Mouse (Mus musculus) neural tube, embryonic 11.5 days (tissue): ENCODE measurements at regions not wholly inside any gene's neighbourhood (a gene's known extent, or its start where the extent isn't known, plus 50 kb on each side); places are given as distances from the start of the nearest gene placed in this dataset.
"Not testable (repeated sequence)": the region's sequence is repeated elsewhere in the genome, so short reads cannot be mapped to it uniquely, and the experiment has no call there.

ENCODE experiments used
- ATAC-seq: fragments of 200-750 bp; cut with Nextera tagmentation; 2 replicates; pipeline ENCODE4 v1.8.0; 2017; ENCODE audit warnings: moderate number of reproducible peaks, mild to moderate bottlenecking, moderate TSS enrichment, moderate library complexity; ENCODE audit not compliant: insufficient read depth, low FRiP score, low TSS enrichment
- DNase-seq: peaks from one replicate; pipeline ENCODE4 v3.0.0-alpha.2; 2015; ENCODE audit warnings: low spot score
- H3K27ac ChIP-seq: fragments of 300-500 bp; sonication (generic); 2 replicates; pipeline ENCODE4 v1.5.1; 2014; ENCODE audit warnings: low read depth, mild to moderate bottlenecking, low read length
- H3K27me3 ChIP-seq: fragments of 300-500 bp; sonication (generic); 2 replicates; pipeline ENCODE4 v1.6.1; 2014; ENCODE audit warnings: mild to moderate bottlenecking, low read length, mixed read lengths; ENCODE audit not compliant: control insufficient read depth, insufficient read depth
- H3K36me3 ChIP-seq: fragments of 300-500 bp; sonication (generic); 2 replicates; pipeline ENCODE4 v1.6.1; 2014; ENCODE audit warnings: mild to moderate bottlenecking, low read length, moderate library complexity, mixed read lengths; ENCODE audit not compliant: control insufficient read depth, insufficient read depth
- H3K4me1 ChIP-seq: fragments of 300-500 bp; sonication (generic); 2 replicates; pipeline ENCODE4 v1.6.1; 2014; ENCODE audit warnings: low read length, mixed read lengths; ENCODE audit not compliant: control insufficient read depth, insufficient read depth
- H3K4me2 ChIP-seq: fragments of 300-500 bp; sonication (generic); 2 replicates; pipeline ENCODE4 v1.6.1; 2014; ENCODE audit warnings: low read depth, mild to moderate bottlenecking, moderate library complexity
- H3K4me3 ChIP-seq: fragments of 300-500 bp; sonication (generic); 2 replicates; pipeline ENCODE4 v1.5.1; 2014; ENCODE audit warnings: low read depth, low read length
- H3K9ac ChIP-seq: fragments of 300-500 bp; sonication (generic); 2 replicates; pipeline ENCODE4 v1.6.1; 2014; ENCODE audit warnings: mild to moderate bottlenecking, low read length
- H3K9me3 ChIP-seq: fragments of 300-500 bp; sonication (generic); 2 replicates; pipeline ENCODE4 v1.6.1; 2016; ENCODE audit warnings: low read length; ENCODE audit not compliant: control insufficient read depth
- WGBS: fragments of 180-500 bp; shearing (Covaris S2); extraction: QIAGEN DNeasy Blood & Tissue Kit; methylation state at CpG from one replicate; pipeline ENCODE4 v1.1.7; 2014; 5-methylcytosine and 5-hydroxymethylcytosine counted together

DNA sequence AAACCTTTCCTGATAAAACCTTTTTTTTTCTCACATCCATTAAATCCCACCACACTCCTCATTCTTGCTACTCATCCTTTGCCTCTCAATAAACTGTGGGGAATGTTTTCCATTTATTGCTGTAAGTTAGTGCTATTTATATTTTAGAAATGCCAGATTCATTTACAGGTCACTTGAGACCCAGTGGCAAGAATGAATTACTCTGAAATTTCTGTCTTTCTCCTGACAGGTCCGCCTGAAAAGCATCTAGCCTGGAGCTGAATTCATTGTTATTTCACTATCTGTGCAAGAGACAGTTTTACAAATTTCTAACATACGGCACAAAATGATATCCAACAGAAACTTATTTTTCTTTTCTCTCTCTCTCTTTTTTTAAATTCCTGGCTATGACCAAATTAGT, 570.6 kb upstream of the Akr1e1 start:
- Histone ChIP-seq H3K9ac (no peak overlapping the region), H3K4me2 (no peak overlapping the region), H3K9me3 (no peaks in the 10 kb centered on the region), H3K4me3 (no peak overlapping the region), H3K27ac (no peak overlapping the region), H3K27me3 (no peaks in the 10 kb centered on the region), H3K36me3 (no peaks in the 10 kb centered on the region), H3K4me1 (no peaks in the 10 kb centered on the region)
- DNase-seq (no peak), ATAC-seq (no peak)
- WGBS = 71% methylated on average over 2 of the region's 2 CpGs

DNA sequence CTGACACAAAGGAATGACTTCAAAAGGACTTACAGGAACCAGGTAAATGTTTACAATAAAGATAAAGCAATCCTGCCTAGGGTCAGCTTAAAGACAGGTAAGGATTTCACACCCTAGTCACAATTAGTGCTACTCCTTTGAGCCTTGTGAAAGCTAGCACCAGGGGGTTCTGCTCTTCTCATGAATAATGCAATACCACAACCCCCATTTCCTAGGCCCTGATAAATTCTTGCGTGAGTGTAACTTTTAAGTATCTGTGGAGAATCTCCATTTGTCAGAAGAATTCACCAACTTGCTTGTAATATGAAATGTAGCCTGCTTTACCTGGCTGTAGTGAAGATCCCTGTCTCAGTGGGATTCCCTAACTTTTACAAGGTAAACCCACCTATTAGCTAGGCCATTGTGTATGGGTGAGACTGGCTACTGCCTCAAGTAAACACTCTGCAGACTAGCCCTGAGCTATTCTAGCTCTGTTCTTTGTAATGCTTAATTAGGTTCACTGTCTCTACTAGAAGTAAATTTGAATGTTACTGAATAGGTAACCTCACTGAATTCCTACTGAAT, 576.3 kb upstream of the Akr1e1 start:
- DNase-seq, H3K36me3 ChIP-seq, H3K27ac ChIP-seq, H3K9ac ChIP-seq, H3K9me3 ChIP-seq, H3K4me2 ChIP-seq, H3K4me1 ChIP-seq, H3K27me3 ChIP-seq, ATAC-seq, H3K4me3 ChIP-seq: not testable (repeated sequence)
- WGBS = 37% methylated on average over 1 of the region's 1 CpGs

DNA sequence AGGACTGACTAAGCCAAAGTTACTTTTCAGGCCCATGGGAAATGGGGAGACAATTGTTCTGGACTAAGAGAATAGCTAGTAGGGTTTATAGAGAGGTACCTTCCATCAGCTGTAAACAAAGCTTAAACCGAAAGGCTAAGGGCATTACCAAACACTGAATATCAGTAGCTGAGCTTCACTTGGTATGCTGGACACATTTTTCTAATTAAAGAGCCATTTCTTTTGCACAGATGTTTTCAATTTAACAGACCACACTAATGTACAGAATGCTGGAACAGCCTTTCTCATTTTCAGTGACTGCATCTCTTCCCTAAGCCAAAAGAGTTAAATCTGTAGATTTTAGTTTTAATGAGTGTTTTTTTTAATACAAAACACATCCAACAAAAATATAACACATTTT, 593.8 kb upstream of the Akr1e1 start:
- Histone ChIP-seq H3K27ac (no peak overlapping the region), H3K36me3 (no peaks in the 10 kb centered on the region), H3K4me2 (no peak overlapping the region), H3K9me3 (no peaks in the 10 kb centered on the region), H3K4me1 (no peaks in the 10 kb centered on the region), H3K4me3 (no peak overlapping the region), H3K9ac (no peak overlapping the region), H3K27me3 (no peaks in the 10 kb centered on the region)
- WGBS = 67% methylated on average over 1 of the region's 1 CpGs
- no peak for ATAC-seq
- no peak for DNase-seq

DNA sequence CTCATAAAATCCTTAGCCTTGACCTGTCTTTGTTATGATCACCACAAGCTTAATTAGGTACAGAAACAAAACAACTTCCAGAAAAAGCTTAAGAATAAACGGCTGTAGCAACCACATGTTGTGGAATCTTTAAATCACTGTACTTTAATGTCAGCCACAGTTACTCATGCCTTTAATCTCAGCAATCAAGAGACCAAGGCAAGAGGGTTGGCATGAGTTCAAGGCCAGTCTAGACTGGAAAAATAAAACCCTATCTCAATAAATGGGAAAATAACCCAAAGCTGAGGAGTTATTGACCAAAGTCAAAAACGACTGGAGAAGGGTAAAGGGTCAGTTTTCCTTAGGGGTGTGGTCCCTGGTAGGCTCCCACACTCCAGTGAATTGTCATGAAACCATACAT, 595.2 kb upstream of the Akr1e1 start:
- H3K9ac ChIP-seq = no peak overlapping the region
- no peaks in the 10 kb centered on the region for H3K27me3 ChIP-seq
- no peak overlapping the region for H3K4me2 ChIP-seq
- H3K36me3 ChIP-seq = no peaks in the 10 kb centered on the region
- H3K4me3 ChIP-seq = no peak overlapping the region
- H3K9me3 ChIP-seq = no peaks in the 10 kb centered on the region
- H3K27ac ChIP-seq = no peak overlapping the region
- ATAC-seq (no peak), DNase-seq (no peak)
- no peaks in the 10 kb centered on the region for H3K4me1 ChIP-seq
- WGBS = 59% methylated on average over 2 of the region's 2 CpGs

DNA sequence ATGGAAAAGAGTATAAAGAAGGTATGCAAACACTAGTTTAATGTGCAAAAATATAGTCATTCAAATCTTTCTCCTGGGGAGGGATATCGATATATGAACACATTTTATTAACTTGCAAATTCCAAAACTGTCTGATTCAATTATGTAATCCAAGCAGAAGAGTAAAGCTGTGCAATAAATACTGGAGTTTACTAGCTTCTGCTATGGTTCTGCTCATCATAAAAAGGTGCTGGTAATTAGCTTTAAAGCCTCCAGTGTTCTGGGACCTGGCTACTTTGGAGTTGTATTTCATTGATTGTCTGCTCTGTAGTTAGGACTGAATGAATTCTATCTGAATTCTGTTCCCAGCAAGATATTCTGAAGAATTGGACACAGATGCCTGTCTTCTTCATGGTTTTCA, 602.7 kb upstream of the Akr1e1 start:
- H3K36me3 ChIP-seq = no peaks in the 10 kb centered on the region
- H3K27ac ChIP-seq = no peak overlapping the region
- H3K4me1 ChIP-seq = no peaks in the 10 kb centered on the region
- H3K27me3 ChIP-seq = no peaks in the 10 kb centered on the region
- H3K4me3 ChIP-seq = no peak overlapping the region
- WGBS = 78% methylated on average over 1 of the region's 1 CpGs
- no peak overlapping the region for H3K4me2 ChIP-seq
- H3K9me3 ChIP-seq = no peaks in the 10 kb centered on the region
- ATAC-seq = no peak
- no peak for DNase-seq
- no peak overlapping the region for H3K9ac ChIP-seq

DNA sequence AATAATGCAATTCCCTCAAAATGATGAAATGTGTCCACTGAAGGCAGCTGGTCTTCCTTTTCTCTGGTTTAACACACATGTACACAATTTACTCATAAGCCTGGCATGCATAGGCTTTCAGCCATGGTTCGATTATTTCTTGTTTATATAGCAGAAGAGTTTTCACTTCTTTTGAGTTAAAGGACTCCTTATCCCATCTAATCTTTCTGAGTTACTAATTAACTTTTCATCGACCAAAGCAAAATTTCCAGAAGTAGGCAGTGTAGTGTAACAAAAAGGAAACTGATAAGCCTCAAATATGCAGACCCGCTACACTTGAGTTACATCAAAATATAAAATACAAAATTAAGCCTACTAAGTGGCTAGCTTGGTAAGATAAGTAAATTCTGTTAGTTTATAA, 620.5 kb upstream of the Akr1e1 start:
- H3K4me3 ChIP-seq = no peak overlapping the region
- no peaks in the 10 kb centered on the region for H3K4me1 ChIP-seq
- no peak for ATAC-seq
- H3K27ac ChIP-seq = no peak overlapping the region
- DNase-seq = no peak
- H3K9me3 ChIP-seq = no peaks in the 10 kb centered on the region
- no peaks in the 10 kb centered on the region for H3K27me3 ChIP-seq
- no peak overlapping the region for H3K4me2 ChIP-seq
- WGBS = 86% methylated on average over 3 of the region's 3 CpGs
- H3K9ac ChIP-seq = no peak overlapping the region
- no peaks in the 10 kb centered on the region for H3K36me3 ChIP-seq

DNA sequence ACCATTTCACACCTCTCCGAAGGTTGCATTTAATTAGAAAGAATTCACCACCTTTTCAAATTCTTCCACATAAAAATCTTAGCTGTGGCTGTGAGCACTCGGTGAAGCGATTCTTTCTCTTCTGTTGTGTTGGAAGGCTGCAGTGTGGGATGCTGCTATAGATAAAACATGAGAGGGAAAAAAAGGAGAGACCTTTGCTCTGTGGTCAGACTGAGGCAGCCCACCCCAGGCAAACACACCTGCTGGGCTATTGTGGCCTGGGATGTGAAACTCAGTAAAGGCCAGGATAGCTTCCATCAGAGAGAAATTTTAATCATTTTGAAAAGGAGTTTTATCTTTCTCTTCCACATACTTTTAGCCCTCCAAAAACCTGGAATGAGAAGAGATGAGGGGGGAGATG, 625.3 kb upstream of the Akr1e1 start:
- DNase-seq (no peak), ATAC-seq (no peak)
- no peak overlapping the region for H3K4me2 ChIP-seq
- no peaks in the 10 kb centered on the region for H3K36me3 ChIP-seq
- no peaks in the 10 kb centered on the region for H3K9me3 ChIP-seq
- no peaks in the 10 kb centered on the region for H3K27me3 ChIP-seq
- no peaks in the 10 kb centered on the region for H3K4me1 ChIP-seq
- H3K9ac ChIP-seq = no peak overlapping the region
- H3K27ac ChIP-seq = no peak overlapping the region
- WGBS = 91% methylated on average over 3 of the region's 3 CpGs
- no peak overlapping the region for H3K4me3 ChIP-seq

DNA sequence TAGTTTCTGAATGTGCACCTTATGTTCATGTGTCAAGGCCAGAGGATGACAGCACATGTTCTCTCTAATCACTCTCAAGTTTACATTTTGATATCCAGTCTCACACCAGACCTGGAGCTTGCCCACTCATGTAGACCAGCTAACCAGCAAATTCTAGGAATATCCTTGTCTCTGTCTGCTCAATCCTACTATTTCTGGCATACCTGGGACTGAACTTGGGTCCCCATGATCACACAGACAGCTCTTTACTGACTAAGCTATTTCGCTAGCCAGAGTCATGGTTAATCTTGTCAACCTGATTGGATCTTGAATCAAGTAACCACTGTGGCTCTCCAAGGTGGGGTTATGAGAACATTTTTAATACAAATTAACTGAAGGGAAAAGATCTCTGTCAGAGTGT, 625.9 kb upstream of the Klf6 start:
- H3K4me1 ChIP-seq = no peaks in the 10 kb centered on the region
- H3K4me2 ChIP-seq = no peak overlapping the region
- H3K4me3 ChIP-seq = no peak overlapping the region
- ATAC-seq = no peak
- 94% methylated on average over 1 of the region's 1 CpGs for WGBS
- H3K27me3 ChIP-seq = no peaks in the 10 kb centered on the region
- H3K27ac ChIP-seq = no peak overlapping the region
- DNase-seq = no peak
- H3K9me3 ChIP-seq = no peaks in the 10 kb centered on the region
- H3K9ac ChIP-seq = no peak overlapping the region
- no peaks in the 10 kb centered on the region for H3K36me3 ChIP-seq

DNA sequence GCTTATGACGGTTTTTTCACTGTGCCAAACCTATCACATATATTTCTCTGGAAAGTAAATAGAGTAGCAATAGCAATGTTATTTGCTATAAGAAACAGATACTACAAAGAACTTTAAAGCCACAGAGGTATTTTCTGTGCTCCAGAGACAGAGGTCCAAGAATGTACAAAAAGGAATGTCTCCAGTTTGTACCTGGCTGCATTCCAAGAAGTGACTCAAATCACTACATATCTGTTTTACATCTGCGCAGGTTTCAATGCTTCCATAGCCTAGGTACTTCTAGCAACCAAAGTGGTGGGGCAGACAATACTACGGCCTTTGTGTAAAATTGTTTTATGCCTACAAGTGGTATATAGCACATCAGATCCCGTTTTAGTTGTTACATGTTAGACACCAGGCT, 620.7 kb upstream of the Klf6 start:
- no peaks in the 10 kb centered on the region for H3K36me3 ChIP-seq
- WGBS = 89% methylated on average over 4 of the region's 4 CpGs
- no peak overlapping the region for H3K4me3 ChIP-seq
- DNase-seq (no peak), ATAC-seq (no peak)
- no peak overlapping the region for H3K27ac ChIP-seq
- H3K9me3 ChIP-seq = no peaks in the 10 kb centered on the region
- no peak overlapping the region for H3K4me2 ChIP-seq
- no peaks in the 10 kb centered on the region for H3K27me3 ChIP-seq
- no peaks in the 10 kb centered on the region for H3K4me1 ChIP-seq
- H3K9ac ChIP-seq = no peak overlapping the region
